Mouse (Mus musculus): ENCODE data around the gene Tmod1.

Gene Tmod1

GRCm38 (mm10) chr4:46053323-46054107, 14.8 kb downstream of the Tmod1 start:
- no peak for DNase-seq (ENCODE audit: low spot score in 2 of 2)

- no peak for DNase-seq (ENCODE audit: low spot score in 2 of 2)
Observed at GRCm38 (mm10) chr4:46056163-46056562, 17.4 kb downstream of the Tmod1 start.

GRCm38 (mm10) chr4:46061259-46061962, 22.7 kb downstream of the Tmod1 start:
- no peak for DNase-seq (ENCODE audit: low spot score in 2 of 2)

DNA sequence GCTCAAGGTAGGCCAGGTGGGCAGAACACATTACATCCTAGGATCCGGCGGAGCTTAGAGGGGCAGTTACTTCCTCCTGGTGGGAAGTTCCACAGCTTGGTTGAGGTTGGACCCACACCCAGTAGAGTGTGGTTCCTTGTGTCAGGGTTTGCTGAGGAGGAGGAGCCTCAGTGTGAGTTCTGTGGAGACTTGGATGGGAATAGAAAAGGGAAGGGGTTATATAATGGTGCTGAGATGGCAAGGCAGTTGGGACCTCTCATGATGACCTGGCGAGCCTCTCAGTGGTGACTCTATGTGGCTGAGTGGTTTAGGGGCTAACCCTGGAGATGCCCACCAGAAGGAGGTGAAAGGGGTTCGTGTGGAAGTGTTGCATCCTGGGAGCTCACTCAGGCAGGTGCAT, 25.1 kb downstream of the Tmod1 start:
- DNase-seq (ENCODE audit: low spot score in 2 of 2) = no peak

- no peak for DNase-seq (ENCODE audit: low spot score in 2 of 2)
Observed at GRCm38 (mm10) chr4:46064263-46064662, 25.5 kb downstream of the Tmod1 start.

DNA sequence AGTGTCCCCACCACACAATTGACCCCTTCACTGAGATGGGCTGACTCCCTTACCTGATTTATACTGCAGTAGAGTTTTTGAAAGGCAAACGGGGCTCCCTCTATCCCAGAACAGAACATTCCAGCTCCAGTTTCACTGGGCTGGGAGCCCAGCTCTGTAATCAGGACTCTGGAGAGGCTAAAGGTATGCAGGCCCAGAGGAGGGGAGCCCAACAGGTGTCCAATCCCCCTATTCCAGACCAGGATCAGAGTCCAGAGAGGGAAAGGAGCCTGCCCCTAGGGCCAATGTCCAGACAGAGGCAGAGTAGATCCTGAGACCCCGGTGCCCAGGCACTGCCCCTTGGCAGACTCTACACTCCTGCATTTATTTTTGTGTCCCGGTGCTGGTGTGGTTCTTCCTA, 26.2 kb downstream of the Tmod1 start:
- DNase-seq (ENCODE audit: low spot score in 2 of 2) = no peak

DNA sequence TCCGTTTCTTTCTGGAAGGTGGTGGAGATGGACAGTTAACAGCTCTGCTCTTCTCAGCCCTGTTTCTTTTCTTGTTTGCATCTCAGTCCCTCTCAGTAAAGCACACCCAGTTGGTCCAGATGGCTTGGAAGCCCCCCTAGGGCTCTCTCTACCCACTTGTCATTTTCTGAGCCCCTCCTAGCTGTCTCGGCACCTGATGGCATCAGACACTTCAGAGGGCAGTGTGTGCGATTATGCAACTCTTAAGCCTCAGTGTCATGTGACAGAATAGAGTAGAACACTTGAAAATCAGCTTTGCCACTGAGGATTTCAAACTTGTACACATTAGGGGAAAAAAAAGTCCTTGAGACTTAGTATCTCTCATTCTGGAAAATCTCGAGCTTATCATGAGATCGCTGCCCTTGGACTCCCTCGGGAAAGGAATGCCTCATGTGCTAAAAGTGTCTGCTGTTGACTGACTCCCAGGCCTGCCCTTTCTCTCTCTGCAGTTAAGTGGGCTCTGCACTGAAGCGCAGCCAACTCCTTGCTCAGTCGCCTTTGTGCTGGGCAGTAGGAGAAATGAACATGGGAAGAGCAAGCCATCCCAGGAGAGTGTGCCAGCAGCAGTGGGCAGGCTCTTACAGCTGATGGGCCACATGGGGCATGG, 27.1 kb downstream of the Tmod1 start:
- no peak for DNase-seq (ENCODE audit: low spot score in 2 of 2)

DNA sequence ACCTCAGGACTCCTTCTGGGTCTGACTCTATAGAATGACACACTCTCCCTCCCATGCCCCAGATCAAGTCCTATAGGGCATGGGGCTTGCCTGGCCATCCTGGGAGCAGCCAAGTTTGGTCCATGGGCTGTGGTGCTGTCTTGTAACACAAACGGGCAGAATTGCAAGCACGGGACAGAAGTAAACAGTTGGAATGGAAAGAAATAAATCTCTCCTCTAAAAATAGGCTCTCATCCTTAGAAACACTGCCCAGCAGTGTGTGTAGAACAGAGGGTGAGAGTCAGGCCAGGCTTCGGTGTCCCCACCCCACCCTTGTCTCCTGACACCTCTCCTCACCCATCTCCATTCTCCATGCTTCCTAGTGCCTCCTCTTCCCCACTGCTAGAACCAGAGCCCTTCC, 29.3 kb downstream of the Tmod1 start:
- no peak for DNase-seq (ENCODE audit: low spot score in 2 of 2)

- DNase-seq (ENCODE audit: low spot score in 2 of 2) = no peak
Observed at GRCm38 (mm10) chr4:46068573-46068972, 29.8 kb downstream of the Tmod1 start.

DNA sequence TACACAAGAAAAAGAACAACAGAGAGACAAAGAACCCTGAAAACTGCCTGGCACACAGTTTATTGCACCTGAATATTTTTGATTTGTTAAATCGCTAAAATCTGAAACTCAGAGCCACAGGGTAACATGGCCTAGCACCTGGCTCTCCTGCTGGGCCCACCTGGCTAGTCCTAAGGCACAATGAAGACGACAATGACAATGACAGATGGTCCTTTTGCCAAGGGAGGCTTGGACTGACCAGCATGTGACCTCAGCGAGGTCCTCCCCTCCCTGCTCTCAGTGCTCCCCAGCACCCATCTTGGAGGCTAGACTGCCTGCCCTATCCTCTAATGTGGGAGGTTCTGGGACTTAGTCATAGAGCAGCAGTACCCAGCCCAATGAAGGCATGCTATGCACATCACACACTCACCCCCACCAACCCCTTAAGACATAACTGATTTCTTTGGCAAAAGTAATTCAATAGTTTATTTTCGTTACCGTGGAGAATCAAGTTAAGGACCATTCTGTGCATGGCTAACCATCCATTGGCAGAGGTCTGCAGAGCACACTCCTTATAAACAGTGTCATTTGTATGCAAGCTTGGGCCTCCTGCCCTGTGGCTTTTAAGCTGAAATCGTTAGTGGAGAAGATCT, 31.2 kb downstream of the Tmod1 start:
- DNase-seq (ENCODE audit: low spot score in 2 of 2) = no peak

DNA sequence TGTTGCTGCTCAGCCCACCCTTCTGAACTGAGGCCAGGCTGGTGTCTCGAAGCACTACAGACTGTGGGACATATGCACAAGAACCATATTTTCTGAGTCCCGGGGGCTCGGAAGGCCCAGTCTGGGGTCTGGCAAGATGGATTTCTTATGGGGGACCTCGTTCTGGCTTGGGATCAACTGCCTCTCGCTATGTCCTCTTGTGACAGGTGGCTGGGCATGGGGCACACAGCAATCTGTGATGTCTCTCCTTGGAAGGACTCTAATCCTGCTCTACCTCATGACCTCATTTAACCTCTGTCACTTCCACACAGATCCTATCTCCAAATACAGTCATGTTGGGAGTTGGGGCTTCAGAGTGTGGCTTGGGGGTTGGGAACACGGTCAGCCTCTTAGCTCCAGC, 33.9 kb downstream of the Tmod1 start:
- DNase-seq (ENCODE audit: low spot score in 2 of 2) = no peak

DNA sequence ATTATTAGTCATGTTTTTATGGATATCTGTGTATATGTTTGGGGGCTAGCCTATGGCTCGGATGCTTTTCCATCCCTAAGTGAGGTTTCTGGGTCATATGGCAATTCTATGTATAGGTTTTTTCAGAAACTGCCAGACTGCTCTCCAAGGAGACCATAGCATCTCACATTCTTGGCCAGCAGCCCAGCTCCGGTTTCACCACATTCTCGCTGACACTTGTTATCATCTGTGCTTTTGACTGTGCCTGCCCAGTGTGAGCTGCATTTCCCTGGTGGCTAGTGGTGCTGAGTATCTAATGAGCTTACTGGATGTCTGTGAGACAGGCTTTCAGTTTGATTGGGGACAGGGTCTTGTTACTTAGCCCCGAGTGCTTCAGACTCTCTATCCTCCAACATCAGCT, 35.0 kb downstream of the Tmod1 start:
- DNase-seq (ENCODE audit: low spot score in 2 of 2) = peak in 1 of 2 experiments; percentile 16

DNA sequence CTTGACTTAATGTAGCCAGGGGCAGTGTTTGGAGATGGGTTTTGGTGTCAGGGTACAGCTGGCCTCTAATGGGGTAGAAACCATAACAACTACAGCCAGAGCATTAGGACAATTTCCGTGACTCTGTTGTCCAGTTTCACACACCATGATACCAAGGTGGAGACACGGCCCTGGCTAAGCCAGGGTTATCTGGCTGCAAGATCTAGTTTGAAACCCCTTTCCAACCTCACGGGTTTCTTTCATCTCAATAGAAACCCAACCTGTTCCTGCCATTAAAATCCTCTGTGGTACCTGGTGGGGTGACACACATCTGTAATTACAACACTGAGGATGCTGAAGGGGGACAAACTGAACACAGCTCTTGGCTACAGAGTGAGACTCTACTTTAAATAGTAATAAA, 36.9 kb downstream of the Tmod1 start:
- no peak for DNase-seq (ENCODE audit: low spot score in 2 of 2)

DNA sequence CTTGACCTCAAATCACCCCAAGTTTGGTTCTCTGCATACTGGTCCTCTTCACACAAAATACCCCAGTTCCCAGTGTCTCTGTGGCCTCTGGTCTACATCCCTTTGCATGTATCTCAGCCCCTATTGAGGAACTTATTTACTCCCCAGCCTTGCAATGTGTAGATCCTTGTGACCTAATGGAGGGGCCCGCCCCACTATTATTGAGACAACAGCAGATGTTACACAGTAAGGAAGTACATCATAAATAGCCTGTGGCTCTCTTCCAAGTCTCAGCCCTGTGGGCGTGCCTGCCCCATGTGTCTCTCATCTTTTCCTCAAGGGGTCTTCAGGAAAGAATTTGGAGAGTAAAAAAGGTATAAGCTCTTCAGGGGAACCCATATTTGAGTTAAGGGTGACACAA, 38.2 kb downstream of the Tmod1 start:
- DNase-seq (ENCODE audit: low spot score in 2 of 2) = no peak

GRCm38 (mm10) chr4:46080261-46080660, 41.5 kb downstream of the Tmod1 start:
- DNase-seq (ENCODE audit: low spot score in 2 of 2) = no peak

- DNase-seq (ENCODE audit: low spot score in 2 of 2) = no peak
Observed at GRCm38 (mm10) chr4:46082555-46082954, 43.8 kb downstream of the Tmod1 start.

GRCm38 (mm10) chr4:46084416-46085172, 45.9 kb downstream of the Tmod1 start:
- no peak for DNase-seq (ENCODE audit: low spot score in 2 of 2)

GRCm38 (mm10) chr4:46085223-46085811, 46.6 kb downstream of the Tmod1 start:
- DNase-seq (ENCODE audit: low spot score in 2 of 2) = no peak

- DNase-seq (ENCODE audit: low spot score in 2 of 2) = no peak
Observed at GRCm38 (mm10) chr4:46086718-46087426, 48.1 kb downstream of the Tmod1 start.

DNA sequence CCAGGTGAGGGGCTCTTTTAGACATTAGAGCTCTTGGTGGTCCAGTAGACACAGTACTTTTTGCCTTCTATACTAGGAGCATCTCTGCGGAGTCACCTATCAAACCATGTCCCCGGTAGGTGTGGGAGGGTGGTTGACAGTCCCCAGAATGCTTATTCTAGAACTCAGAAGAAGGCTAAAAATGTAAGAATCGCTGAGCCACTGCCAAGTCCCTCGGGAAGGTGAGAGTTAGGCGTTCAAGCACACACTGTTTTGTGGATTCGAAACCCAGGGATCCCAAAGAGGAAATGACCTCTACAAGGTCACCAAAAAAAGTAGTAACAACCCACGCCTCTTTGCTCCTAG, 48.7 kb downstream of the Tmod1 start:
- DNase-seq (ENCODE audit: low spot score in 2 of 2) = no peak

DNA sequence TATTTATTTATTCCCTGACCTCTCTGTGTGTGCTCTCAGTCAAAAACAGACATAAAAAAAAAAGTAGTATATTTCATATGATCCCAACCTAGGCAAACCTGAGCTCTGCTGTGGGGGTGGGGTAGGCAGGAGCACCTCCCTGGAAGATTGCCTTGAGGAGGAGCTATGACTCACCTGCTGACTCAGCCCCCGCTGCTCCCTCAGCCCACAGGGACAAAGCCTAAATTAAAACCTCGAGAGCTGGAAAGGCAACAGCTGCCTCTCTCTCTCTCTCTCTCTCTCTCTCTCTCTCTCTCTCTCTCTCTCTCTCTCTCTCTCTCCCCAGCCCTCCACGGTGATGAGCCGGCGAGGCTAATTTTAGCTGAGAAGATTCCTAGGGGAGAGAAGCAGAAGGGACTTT, 49.1 kb downstream of the Tmod1 start:
- peak; percentile 65 to 67 for DNase-seq (ENCODE audit: low spot score in 2 of 2)
